Mouse (Mus musculus) c-Kit-positive CD71-positive TER-119-positive erythroid progenitor cells, embryonic 14.5 days (primary cell): ENCODE results near the gene Tprkb.
"Not testable (repeated sequence)": the region's sequence is repeated elsewhere in the genome, so short reads cannot be mapped to it uniquely, and the experiment has no call there.

ENCODE experiments used
- DNase-seq: peaks from one replicate; pipeline ENCODE4 v3.0.0-alpha.2; 2013; ENCODE audit warnings: low spot score

Gene Tprkb

GRCm38 (mm10) chr6:85973336-85973735, 61.7 kb downstream of the Tprkb start:
- no peak for DNase-seq

GRCm38 (mm10) chr6:85974941-85975617, 63.4 kb downstream of the Tprkb start:
- DNase-seq, result no peak

DNA sequence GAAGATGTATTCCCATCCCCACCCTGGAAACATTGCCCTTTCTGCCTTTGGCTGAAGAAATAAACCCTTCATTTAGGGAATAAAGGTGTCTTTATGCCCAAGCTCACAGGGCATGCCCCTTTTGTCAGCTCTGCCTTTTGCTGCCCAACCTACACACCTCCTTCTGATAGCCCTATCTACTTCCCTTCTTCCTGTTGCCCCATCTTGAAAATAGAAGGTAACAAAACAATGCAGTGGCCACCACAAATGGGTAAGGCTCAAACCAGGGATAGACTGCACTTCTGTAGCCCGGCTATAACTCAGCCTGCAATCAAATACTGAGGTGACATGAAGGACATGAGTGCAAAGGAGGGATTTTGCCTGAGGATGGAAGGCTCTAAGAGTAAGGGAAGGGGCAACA, 64.1 kb downstream of the Tprkb start:
- DNase-seq, result no peak

DNA sequence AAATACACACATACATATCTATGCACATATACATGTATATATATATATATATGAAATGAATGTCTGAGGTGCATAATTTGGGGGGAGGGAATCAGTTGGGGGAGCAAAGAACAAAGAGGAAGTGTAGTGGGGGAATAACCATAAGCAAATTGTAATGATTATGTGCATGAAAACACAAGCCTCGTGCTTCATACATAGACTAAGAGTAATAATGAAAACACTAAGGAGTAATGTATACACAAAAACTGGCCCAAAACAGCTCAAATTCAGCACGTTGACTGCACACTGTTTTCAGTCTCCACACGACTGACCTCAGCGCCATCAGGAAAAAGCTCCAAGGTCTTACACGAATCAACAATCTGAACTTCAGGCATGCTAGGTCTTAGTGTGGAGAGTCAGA, 64.6 kb downstream of the Tprkb start:
- DNase-seq, result no peak

DNA sequence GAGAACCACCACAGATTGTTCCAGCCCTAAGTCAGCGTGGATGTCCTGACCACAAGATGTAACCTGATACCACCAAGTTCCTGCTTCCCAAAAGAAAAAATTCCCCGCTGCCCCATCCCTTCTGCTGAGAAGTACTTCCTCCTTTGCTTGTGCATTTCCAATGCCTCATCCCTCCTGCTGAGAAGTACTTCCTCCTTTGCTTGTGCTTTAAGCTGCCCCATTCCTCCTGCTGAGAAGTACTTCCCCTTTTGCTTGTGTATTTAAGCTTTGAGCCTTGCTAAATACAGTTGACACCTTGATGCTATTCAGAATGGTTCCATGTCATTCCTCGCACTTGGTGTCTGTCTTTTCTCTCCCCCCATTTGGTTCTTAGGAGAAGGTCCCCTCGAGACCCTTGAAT, 67.1 kb downstream of the Tprkb start:
- not testable (repeated sequence) for DNase-seq
